ENCODE assay signal across 8 mouse cellular contexts in the genomic region with DNA sequence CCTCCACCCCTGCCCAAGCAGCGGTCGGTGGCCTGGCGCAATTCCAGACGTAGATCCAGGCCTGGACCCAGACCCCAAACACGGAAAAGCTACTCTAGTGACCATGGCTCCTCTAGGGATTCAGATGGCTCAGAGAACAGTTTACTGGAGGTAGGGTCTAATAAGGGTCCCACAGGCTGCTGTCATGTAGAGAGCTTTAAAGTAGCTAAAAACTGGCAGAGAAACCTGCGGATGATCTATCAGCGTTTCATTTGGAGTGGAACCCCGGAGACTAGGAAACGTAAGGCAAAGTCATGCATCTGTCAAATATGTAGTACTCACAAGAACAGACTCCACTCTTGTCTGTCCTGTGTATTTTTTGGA. TPM values are rescaled to one million over a fixed set of nuclear protein-coding genes. Genes with fewer than 3 reads are reported as not detected.
DNase-seq lines count a peak whose midpoint lies in the region; ATAC-seq and TF ChIP-seq lines count a peak whose summit lies in the region.

No protein-coding gene starts in this region.

- 36% methylated on average over 9 of the region's 9 CpGs for WGBS in kidney, postnatal 0 days
- 26% methylated on average over 9 of the region's 9 CpGs for WGBS in embryonic facial prominence, embryonic 12.5 days
- 30% methylated on average over 9 of the region's 9 CpGs for WGBS in hindbrain, embryonic 15.5 days
- 29% methylated on average over 9 of the region's 9 CpGs for WGBS in midbrain, embryonic 14.5 days

- TF ChIP-seq CTCF in kidney, postnatal 0 days (IDR thresholded peaks at IDR 0.05; ENCODE audit: low read depth) = no peak

- DNase-seq in kidney, postnatal 0 days (ENCODE audit: low spot score) = no peak
- DNase-seq in kidney, adult 11 months = no peak
- DNase-seq in midbrain, embryonic 14.5 days = no peak
- no peak for DNase-seq in urinary bladder, postnatal 4 days (ENCODE audit: low spot score in 2 of 2)
- no peak for DNase-seq in frontal cortex, postnatal 25 days (ENCODE audit: low spot score in 2 of 2)
- DNase-seq in T-cell, adult 2 months (ENCODE audit: low spot score) = no peak

- no peaks in the 10 kb centered on the region for H3K9me3 ChIP-seq in kidney, postnatal 0 days (replicated peaks; ENCODE audit: low read length)
- no peaks in the 10 kb centered on the region for H3K9me3 ChIP-seq in embryonic facial prominence, embryonic 12.5 days
- H3K9me3 ChIP-seq in hindbrain, embryonic 15.5 days = no peaks in the 10 kb centered on the region
- no peaks in the 10 kb centered on the region for H3K9me3 ChIP-seq in midbrain, embryonic 14.5 days (ENCODE audit: control insufficient read depth, low read length)

- H3K4me2 ChIP-seq in kidney, postnatal 0 days (ENCODE audit: low read length) = peak overlapping the region; percentile 67
- H3K4me2 ChIP-seq in embryonic facial prominence, embryonic 12.5 days (replicated peaks) = peak overlapping the region; percentile 59
- H3K4me2 ChIP-seq in hindbrain, embryonic 15.5 days = peak overlapping the region; percentile 63
- H3K4me2 ChIP-seq in midbrain, embryonic 14.5 days (ENCODE audit: low read length) = peak overlapping the region; percentile 57

- H3K36me3 ChIP-seq in kidney, postnatal 0 days (ENCODE audit: insufficient read depth, low read length) = no peaks in the 10 kb centered on the region
- no peaks in the 10 kb centered on the region for H3K36me3 ChIP-seq in embryonic facial prominence, embryonic 12.5 days
- H3K36me3 ChIP-seq in hindbrain, embryonic 15.5 days = no peaks in the 10 kb centered on the region
- H3K36me3 ChIP-seq in midbrain, embryonic 14.5 days (ENCODE audit: control insufficient read depth, insufficient read depth, low read length) = no peaks in the 10 kb centered on the region

- peak overlapping the region; percentile 51 for H3K4me3 ChIP-seq in kidney, postnatal 0 days (replicated peaks; ENCODE audit: low read depth, low read length)
- peak overlapping the region; percentile 51 for H3K4me3 ChIP-seq in embryonic facial prominence, embryonic 12.5 days
- peak overlapping the region; percentile 53 for H3K4me3 ChIP-seq in hindbrain, embryonic 15.5 days
- H3K4me3 ChIP-seq in midbrain, embryonic 14.5 days (replicated peaks; ENCODE audit: low read depth, low read length) = peak overlapping the region; percentile 53

- H3K4me1 ChIP-seq in kidney, postnatal 0 days (replicated peaks; ENCODE audit: insufficient read depth, low read length) = no peaks in the 10 kb centered on the region
- H3K4me1 ChIP-seq in embryonic facial prominence, embryonic 12.5 days = no peaks in the 10 kb centered on the region
- H3K4me1 ChIP-seq in hindbrain, embryonic 15.5 days (replicated peaks) = no peaks in the 10 kb centered on the region
- no peaks in the 10 kb centered on the region for H3K4me1 ChIP-seq in midbrain, embryonic 14.5 days (ENCODE audit: control insufficient read depth, insufficient read depth, low read length)

- no peak for ATAC-seq in kidney, postnatal 0 days (replicated peaks; ENCODE audit: low FRiP score, low read depth)
- no peak; the same call in 1 of the 2 replicates for ATAC-seq in embryonic facial prominence, embryonic 12.5 days (ENCODE audit: insufficient number of reproducible peaks, insufficient read depth, low FRiP score, low TSS enrichment)
- ATAC-seq in hindbrain, embryonic 15.5 days (ENCODE audit: low FRiP score, low read depth) = 0 out of 2 replicates have a peak, but pooled peaks have one; percentile 43
- ATAC-seq in midbrain, embryonic 14.5 days (ENCODE audit: low FRiP score, low TSS enrichment) = no peak; the same call in 1 of the 2 replicates

- H3K9ac ChIP-seq in kidney, postnatal 0 days (ENCODE audit: low read depth, low read length) = peak overlapping the region; percentile 50; the same call in 1 of the 2 replicates
- peak overlapping the region; percentile 54; the same call in 1 of the 2 replicates for H3K9ac ChIP-seq in embryonic facial prominence, embryonic 12.5 days
- H3K9ac ChIP-seq in hindbrain, embryonic 15.5 days = peak overlapping the region; percentile 60
- H3K9ac ChIP-seq in midbrain, embryonic 14.5 days (replicated peaks; ENCODE audit: low read length) = peak overlapping the region; percentile 66

- no peaks in the 10 kb centered on the region for H3K27me3 ChIP-seq in kidney, postnatal 0 days (ENCODE audit: insufficient read depth, low read length)
- H3K27me3 ChIP-seq in embryonic facial prominence, embryonic 12.5 days = no peaks in the 10 kb centered on the region; the same call in 1 of the 2 replicates
- 0 out of 2 replicates have a peak, but pooled peaks cover 4% of the 10 kb centered on the region for H3K27me3 ChIP-seq in hindbrain, embryonic 15.5 days
- H3K27me3 ChIP-seq in midbrain, embryonic 14.5 days (ENCODE audit: control insufficient read depth, insufficient read depth, low read length) = no peaks in the 10 kb centered on the region

- H3K27ac ChIP-seq in kidney, postnatal 0 days = no peak overlapping the region
- H3K27ac ChIP-seq in embryonic facial prominence, embryonic 12.5 days = 0 out of 2 replicates have a peak overlapping the region, but pooled peaks have one; percentile 75
- peak overlapping the region; percentile 90 for H3K27ac ChIP-seq in hindbrain, embryonic 15.5 days (replicated peaks)
- H3K27ac ChIP-seq in midbrain, embryonic 14.5 days (replicated peaks; ENCODE audit: low read depth, low read length) = peak overlapping the region; percentile 87

RNA-seq across cellular contexts. Expression of a gene that starts 1.4 kb away (rescaled TPM):
- 0.52 and 0.75 TPM in 2 replicates for polyA plus RNA-seq in kidney, postnatal 0 days (2015; fragmentation: Nextera tagmentation; extraction: Ambion mirVana)
- 2.3 and 2.7 TPM in 2 replicates for polyA plus RNA-seq in embryonic facial prominence, embryonic 12.5 days (2016; fragmentation: Nextera tagmentation; extraction: Ambion mirVana)
- 2.4 and 3.3 TPM in 2 replicates for polyA plus RNA-seq in hindbrain, embryonic 15.5 days (2015; fragmentation: Nextera tagmentation; extraction: Ambion mirVana)
- polyA plus RNA-seq in midbrain, embryonic 14.5 days (2014; fragmentation: Nextera tagmentation; extraction: Ambion mirVana) = 3.7 and 4.3 TPM in 2 replicates

RNA-seq across cellular contexts. Expression of a gene that starts 29.7 kb away (rescaled TPM):
- 57.8 and 60.9 TPM in 2 replicates for polyA plus RNA-seq in kidney, postnatal 0 days (2015; fragmentation: Nextera tagmentation; extraction: Ambion mirVana)
- polyA plus RNA-seq in embryonic facial prominence, embryonic 12.5 days (2016; fragmentation: Nextera tagmentation; extraction: Ambion mirVana) = 58.7 and 62.9 TPM in 2 replicates
- polyA plus RNA-seq in hindbrain, embryonic 15.5 days (2015; fragmentation: Nextera tagmentation; extraction: Ambion mirVana) = 120 and 123 TPM in 2 replicates
- 135 and 153 TPM in 2 replicates for polyA plus RNA-seq in midbrain, embryonic 14.5 days (2014; fragmentation: Nextera tagmentation; extraction: Ambion mirVana)
